Mouse (Mus musculus) liver, embryonic 14.5 days (tissue): ENCODE measurements around the gene Rassf3. TPM values are rescaled to one million over a fixed set of nuclear protein-coding genes. Genes with fewer than 3 reads are reported as not detected.
A peak's percentile ranks its signal among the peaks of the same experiment; 100 is the strongest.

Source experiments
- ATAC-seq: fragments of 200-750 bp; cut with Nextera tagmentation; 2 replicates; pipeline ENCODE4 v1.8.0; 2017; ENCODE audit warnings: moderate number of reproducible peaks, mild to moderate bottlenecking, moderate library complexity; ENCODE audit not compliant: insufficient read depth
- DNase-seq, 3 experiments: peaks; one replicate each; pipeline ENCODE4 v3.0.0-alpha.2; 2012 to 2013; ENCODE audit warnings: low read depth in 3 of 3, low spot score in 3 of 3
- H3K27ac ChIP-seq: fragments of 300-500 bp; sonication (generic); 2 replicates; pipeline ENCODE4 v1.5.1; 2014; ENCODE audit warnings: moderate library complexity, mild to moderate bottlenecking, control low read depth, inconsistent platforms
- H3K27me3 ChIP-seq: fragments of 300-500 bp; sonication (generic); 2 replicates; pipeline ENCODE4 v1.6.1; 2014; ENCODE audit warnings: mild to moderate bottlenecking, low read length, moderate library complexity; ENCODE audit not compliant: control insufficient read depth, insufficient read depth
- H3K36me3 ChIP-seq: fragments of 300-500 bp; sonication (generic); replicated peaks from 2 replicates; pipeline ENCODE4 v1.6.1; 2014; ENCODE audit warnings: low read depth; ENCODE audit not compliant: control insufficient read depth, insufficient read depth
- H3K4me1 ChIP-seq, 2 experiments: fragments of 200-500 bp in 1 of 2; fragments of 300-500 bp in 1 of 2; sonication (generic) in 1 of 2; replicated peaks; 2 replicates each; pipeline ENCODE4 v1.6.1; 2012 to 2014; ENCODE audit warnings: antibody characterized with exemption in 1 of 2, inconsistent platforms in 1 of 2, low read length in 1 of 2; ENCODE audit not compliant: control insufficient read depth in 2 of 2, insufficient read depth in 2 of 2
- H3K4me2 ChIP-seq: fragments of 300-500 bp; sonication (generic); 2 replicates; pipeline ENCODE4 v1.6.1; 2014; ENCODE audit warnings: low read depth, mild to moderate bottlenecking, control low read depth, moderate library complexity
- H3K4me3 ChIP-seq, 2 experiments: fragments of 200-500 bp in 1 of 2; fragments of 300-500 bp in 1 of 2; sonication (generic) in 1 of 2; 2 replicates each; pipeline ENCODE4 v1.5.1; 2012 to 2014; ENCODE audit warnings: low read depth in 2 of 2, low read length in 2 of 2, mild to moderate bottlenecking in 2 of 2, control low read depth in 1 of 2, inconsistent platforms in 1 of 2, moderate library complexity in 1 of 2; ENCODE audit not compliant: insufficient read depth in 1 of 2
- H3K9ac ChIP-seq: fragments of 300-500 bp; sonication (generic); replicated peaks from 2 replicates; pipeline ENCODE4 v1.6.1; 2014; ENCODE audit warnings: mild to moderate bottlenecking, control low read depth, moderate library complexity
- H3K9me3 ChIP-seq: fragments of 300-500 bp; sonication (generic); 2 replicates; pipeline ENCODE4 v1.6.1; 2016; ENCODE audit warnings: low read length, mixed read lengths; ENCODE audit not compliant: control insufficient read depth
- CTCF ChIP-seq: IDR thresholded peaks from 2 replicates; pipeline ENCODE4 v1.5.1; 2016; ENCODE audit warnings: antibody characterized with exemption, low read depth, control low read depth
- EP300 ChIP-seq: IDR thresholded peaks from 2 replicates; pipeline ENCODE4 v1.6.1; 2016; ENCODE audit warnings: antibody characterized with exemption, low read depth
- WGBS: fragments of 180-500 bp; shearing (Covaris S2); extraction: QIAGEN DNeasy Blood & Tissue Kit; methylation state at CpG from one replicate; pipeline ENCODE4 v1.1.7; 2014; ENCODE audit not compliant: insufficient replicate concordance; 5-methylcytosine and 5-hydroxymethylcytosine counted together
- polyA plus RNA-seq, 2 experiments: library from polyadenylated mRNA; depleted of rRNA in 1 of 2; stranded (reverse) in 1 of 2; unstranded in 1 of 2; fragments of >200 nt; fragmentation: Nextera tagmentation in 1 of 2; extraction: Ambion mirVana in 1 of 2; gene quantifications; 2 replicates each; pipeline versions ENCODE4 v1.2.1 to v1.2.3; 2012 to 2014

Rassf3 gene
- polyA plus RNA-seq, 2 experiments, result 7.9 to 8.6 TPM

DNA sequence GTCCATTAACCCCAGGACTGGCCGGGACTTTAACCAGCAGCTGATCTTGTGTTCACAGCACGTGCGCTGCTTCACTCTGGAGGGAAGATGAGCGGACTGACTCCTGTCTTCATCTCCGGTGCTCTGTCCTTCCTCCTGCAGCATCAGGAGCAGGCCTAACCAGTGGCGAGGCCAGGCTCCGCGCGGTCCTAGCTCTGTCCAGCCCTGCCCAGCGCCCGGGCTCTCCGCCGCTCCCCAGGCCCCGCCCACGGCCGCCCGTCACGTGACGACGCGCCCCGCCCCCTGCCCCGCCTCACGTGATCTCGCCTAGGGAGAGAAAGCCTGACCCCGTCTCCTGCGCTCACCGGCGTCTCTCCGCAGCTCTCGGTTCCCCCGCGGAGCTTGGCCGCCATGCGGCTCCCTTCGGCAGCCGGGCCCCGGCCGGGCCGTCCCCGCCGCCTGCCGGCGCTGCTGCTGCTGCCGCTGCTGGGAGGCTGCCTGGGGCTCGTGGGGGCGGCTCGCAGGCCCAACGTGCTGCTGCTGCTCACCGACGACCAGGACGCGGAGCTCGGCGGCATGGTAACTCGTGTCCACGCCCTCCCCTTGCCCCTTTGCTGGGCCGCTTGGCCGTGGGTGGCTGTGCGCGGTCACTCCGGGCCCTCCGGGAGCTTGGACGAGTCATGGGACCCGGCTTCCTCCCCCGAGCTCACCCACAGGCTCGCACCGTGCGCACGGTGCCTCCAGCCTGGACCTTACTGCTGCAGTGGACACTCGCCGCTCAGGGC is 111.2 kb downstream of the Rassf3 start, which contains the start of gene Gns:
Gns (plus strand) TSS at position 290 of the 764 bp plus-strand sequence.
- H3K9ac ChIP-seq, result peak within 1 kb of the TSS; percentile 71
- H3K4me1 ChIP-seq, result peaks cover 0 to 18% of the 10 kb centered on the region in 2 experiments; a peak in 3 of 4 replicates
- no peaks in the 10 kb centered on the region for H3K27me3 ChIP-seq
- H3K27ac ChIP-seq, result no peak within 1 kb of the TSS; the same call in 1 of the 2 replicates
- H3K9me3 ChIP-seq, result no peaks in the 10 kb centered on the region
- no peaks in the 10 kb centered on the region for H3K36me3 ChIP-seq
- H3K4me2 ChIP-seq, result peak within 1 kb of the TSS; percentile 97
- ATAC-seq, result peak; percentile 89
- peak within 1 kb of the TSS; percentile 66 to 85 for H3K4me3 ChIP-seq
- under 1% methylated on average over 67 of the region's 72 CpGs for WGBS
- no peak for TF ChIP-seq EP300
- no peak for TF ChIP-seq CTCF
- peak; percentile 67 to 77 (median 70) for DNase-seq

- ATAC-seq (no peak), DNase-seq (no peak)
- Histone ChIP-seq H3K36me3 (no peaks in the 10 kb centered on the region), H3K4me1 (peaks cover 0 to 18% of the 10 kb centered on the region in 2 experiments; a peak in 3 of 4 replicates), H3K27me3 (no peaks in the 10 kb centered on the region), H3K9ac (no peak overlapping the region; the same call in 1 of the 2 replicates), H3K9me3 (no peaks in the 10 kb centered on the region), H3K4me3 (peak overlapping the region; percentile 66 to 85), H3K27ac (no peak overlapping the region), H3K4me2 (peak overlapping the region; percentile 97)
- TF ChIP-seq EP300, result no peak
- no peak for TF ChIP-seq CTCF
- WGBS, result 22% methylated on average over 15 of the region's 15 CpGs
These were observed 111.8 kb downstream of the Rassf3 start for GRCm38 (mm10) chr10:121364306-121364705.

DNA sequence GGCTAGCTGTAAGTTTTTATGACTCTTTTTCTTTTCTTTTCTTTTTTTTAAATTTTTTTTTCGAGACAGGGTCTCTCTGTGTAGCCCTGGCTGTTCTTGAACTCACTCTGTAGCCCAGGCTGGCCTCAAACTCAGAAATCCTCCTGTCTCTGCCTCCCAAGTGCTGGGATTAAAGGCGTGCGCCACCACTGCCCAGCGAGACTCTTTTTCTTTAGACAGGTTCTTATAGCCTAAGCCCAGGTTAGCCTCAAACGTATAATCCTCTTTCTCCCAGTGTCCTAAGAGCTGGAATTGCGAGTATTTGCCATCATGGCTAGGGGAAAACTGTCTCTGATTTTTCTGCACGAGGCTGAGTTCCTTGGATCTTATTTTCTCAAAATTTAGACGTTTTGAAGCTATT is 112.9 kb downstream of the Rassf3 start:
- 68% methylated on average over 8 of the region's 8 CpGs for WGBS
- H3K4me1 ChIP-seq, result peaks cover 0 to 18% of the 10 kb centered on the region in 2 experiments; a peak in 3 of 4 replicates
- no peak for ATAC-seq
- H3K4me3 ChIP-seq, result no peak overlapping the region
- no peaks in the 10 kb centered on the region for H3K9me3 ChIP-seq
- no peak for TF ChIP-seq CTCF
- no peak for TF ChIP-seq EP300
- no peak for DNase-seq
- H3K36me3 ChIP-seq, result no peaks in the 10 kb centered on the region
- H3K27me3 ChIP-seq, result no peaks in the 10 kb centered on the region
- no peak overlapping the region for H3K9ac ChIP-seq
- no peak overlapping the region for H3K4me2 ChIP-seq
- H3K27ac ChIP-seq, result no peak overlapping the region

DNA sequence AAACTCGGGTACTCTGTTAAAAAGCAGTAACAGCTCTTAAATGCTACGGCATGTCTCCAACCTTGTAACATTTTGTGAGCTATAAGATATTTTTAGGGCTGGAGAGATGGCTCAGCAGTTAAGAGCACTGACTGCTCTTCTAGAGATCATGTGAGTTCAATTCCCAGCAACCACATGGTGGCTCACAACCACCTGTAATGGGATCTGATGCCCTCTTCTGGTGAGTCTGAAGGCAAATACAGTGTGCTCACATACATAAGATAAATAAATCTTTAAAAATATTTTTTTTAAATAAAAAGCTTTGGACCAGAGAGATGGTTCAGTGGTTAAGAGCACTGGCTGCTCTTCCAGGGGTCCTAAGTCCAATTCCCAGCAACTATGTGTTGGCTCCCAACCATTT is 115.8 kb downstream of the Rassf3 start:
- peaks cover 0 to 6% of the 10 kb centered on the region in 2 experiments; a peak in 2 of 4 replicates for H3K4me1 ChIP-seq
- no peaks in the 10 kb centered on the region for H3K36me3 ChIP-seq
- no peak overlapping the region for H3K9ac ChIP-seq
- no peak for DNase-seq
- H3K27ac ChIP-seq, result no peak overlapping the region
- no peak for ATAC-seq
- no peak overlapping the region for H3K4me3 ChIP-seq
- H3K9me3 ChIP-seq, result no peaks in the 10 kb centered on the region
- H3K27me3 ChIP-seq, result no peaks in the 10 kb centered on the region
- 55% methylated on average over 2 of the region's 2 CpGs for WGBS
- no peak for TF ChIP-seq EP300
- no peak for TF ChIP-seq CTCF
- H3K4me2 ChIP-seq, result no peak overlapping the region

Other genes with a start within 250 kb of the Rassf3 start
- gene Tbc1d30, start 125.1 kb downstream of the Rassf3 start, polyA plus RNA-seq (2012; rRNA removed), result 0.23 and 0.26 TPM in 2 replicates
- gene Tbc1d30, start 125.1 kb downstream of the Rassf3 start, polyA plus RNA-seq (2014; fragmentation: Nextera tagmentation; extraction: Ambion mirVana), result 0.11 and 0.25 TPM in 2 replicates
- 6.5 and 7.3 TPM in 2 replicates for gene Gns, start 111.3 kb downstream of the Rassf3 start, polyA plus RNA-seq (2012; rRNA removed)
- gene Gns, start 111.3 kb downstream of the Rassf3 start, polyA plus RNA-seq (2014; fragmentation: Nextera tagmentation; extraction: Ambion mirVana), result 12.2 and 14.2 TPM in 2 replicates
- 6.6 and 13.6 TPM in 2 replicates for gene Tbk1, start 110.4 kb upstream of the Rassf3 start, polyA plus RNA-seq (2012; rRNA removed)
- 17.1 and 18.0 TPM in 2 replicates for gene Tbk1, start 110.4 kb upstream of the Rassf3 start, polyA plus RNA-seq (2014; fragmentation: Nextera tagmentation; extraction: Ambion mirVana)
- 40.3 and 47.4 TPM in 2 replicates for gene Xpot, start 150.0 kb upstream of the Rassf3 start, polyA plus RNA-seq (2012; rRNA removed)
- 26.2 and 31.4 TPM in 2 replicates for gene Xpot, start 150.0 kb upstream of the Rassf3 start, polyA plus RNA-seq (2014; fragmentation: Nextera tagmentation; extraction: Ambion mirVana)
- not detected in 2 replicates for gene D930020B18Rik, start 165.2 kb upstream of the Rassf3 start, polyA plus RNA-seq (2012; rRNA removed)
- 0.04 TPM in 1 of 2 replicates, not detected in the other for gene D930020B18Rik, start 165.2 kb upstream of the Rassf3 start, polyA plus RNA-seq (2014; fragmentation: Nextera tagmentation; extraction: Ambion mirVana)